Mouse (Mus musculus): ENCODE measurements around the gene Tbl3. TPM values are rescaled to one million over a fixed set of nuclear protein-coding genes. Genes with fewer than 3 reads are reported as not detected.
"Not testable (repeated sequence)": the region's sequence is repeated elsewhere in the genome, so short reads cannot be mapped to it uniquely, and the experiment has no call there.

The Tbl3 gene
- polyA plus RNA-seq, 1 experiment from 2014 or later, result 33.4 TPM

DNA sequence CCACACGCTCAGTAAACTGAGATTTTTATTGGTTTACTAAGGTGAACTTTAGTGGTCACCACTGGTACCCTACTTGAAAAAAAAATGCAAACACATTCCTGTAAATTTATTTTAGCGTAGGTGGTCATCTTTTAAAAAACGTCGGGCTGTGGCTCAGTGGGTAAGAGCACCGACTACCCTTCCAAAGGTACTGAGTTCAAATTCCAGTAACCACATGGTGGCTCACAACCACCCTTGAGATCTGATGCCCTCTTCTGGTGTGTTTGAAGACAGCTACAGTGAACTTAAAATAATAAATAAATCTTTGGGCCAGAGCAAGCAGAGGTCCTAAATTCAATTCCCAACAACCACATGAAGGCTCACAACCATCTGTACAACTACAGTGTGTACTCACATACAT is 11.5 kb upstream of the Tbl3 start:
- DNase-seq (ENCODE audit: low spot score); H3K9me3 ChIP-seq (ENCODE audit: low read length); H3K27ac ChIP-seq (ENCODE audit: low read length); H3K27me3 ChIP-seq (replicated peaks; ENCODE audit: insufficient read depth, low read length); ATAC-seq: not testable (repeated sequence)
- H3K4me1 ChIP-seq (ENCODE audit: insufficient read depth, low read depth, low read length), result peaks cover 10% of the 10 kb centered on the region; the same call in 1 of the 2 replicates
- 55% methylated on average over 5 of the region's 5 CpGs for WGBS
- TF ChIP-seq CTCF (IDR thresholded peaks at IDR 0.05), result peak; percentile 39
- peak overlapping the region; percentile 76 for H3K4me3 ChIP-seq (ENCODE audit: low read depth, low read length)
- peaks cover 11% of the 10 kb centered on the region; the same call in 1 of the 2 replicates for H3K36me3 ChIP-seq (ENCODE audit: insufficient read depth, low read length)
- H3K9ac ChIP-seq (replicated peaks; ENCODE audit: low read depth), result peak overlapping the region; percentile 95
- peak overlapping the region; percentile 64 for H3K4me2 ChIP-seq (replicated peaks; ENCODE audit: low read depth, low read length)

DNA sequence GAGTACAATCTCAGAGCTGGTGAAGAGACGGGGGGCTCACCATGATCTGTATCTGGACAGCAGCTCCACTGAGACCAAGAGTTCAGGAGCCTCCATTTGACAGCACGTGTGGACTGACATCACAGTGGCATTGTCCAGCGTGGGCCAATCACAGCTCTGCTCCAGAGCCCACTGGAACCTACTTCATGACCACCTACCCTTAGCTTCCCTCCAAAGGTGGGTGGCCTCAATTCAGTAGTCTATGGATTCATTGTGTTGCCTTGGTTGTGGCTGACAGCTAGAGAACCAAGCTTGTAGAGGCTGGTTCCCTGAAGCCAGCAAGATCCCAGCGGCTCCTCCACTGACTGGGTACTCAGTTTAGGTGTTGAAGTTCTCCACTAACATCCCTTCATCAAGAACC is 10.5 kb upstream of the Tbl3 start, which contains the start of the genes Rnf151 and Rps2:
Rnf151 (minus strand) TSS at position 121 of the 400 bp plus-strand sequence.
Rps2 (plus strand) TSS at position 174 of the 400 bp plus-strand sequence.
- peak within 1 kb of the TSS; percentile 95; the same call in 1 of the 2 replicates for H3K9ac ChIP-seq (replicated peaks; ENCODE audit: low read depth)
- H3K27me3 ChIP-seq (replicated peaks; ENCODE audit: insufficient read depth, low read length), result no peaks in the 10 kb centered on the region
- no peak for TF ChIP-seq CTCF (IDR thresholded peaks at IDR 0.05)
- TF ChIP-seq EP300 (IDR thresholded peaks at IDR 0.05), result no peak
- ATAC-seq (no peak), DNase-seq (ENCODE audit: low spot score) (no peak)
- WGBS, result 83% methylated on average over 4 of the region's 4 CpGs
- peaks cover 3% of the 10 kb centered on the region; the same call in 1 of the 2 replicates for H3K4me1 ChIP-seq (ENCODE audit: insufficient read depth, low read depth, low read length)
- H3K4me2 ChIP-seq (replicated peaks; ENCODE audit: low read depth, low read length), result peak within 1 kb of the TSS; percentile 64
- no peak within 1 kb of the TSS for H3K27ac ChIP-seq (ENCODE audit: low read length)
- H3K36me3 ChIP-seq (ENCODE audit: insufficient read depth, low read length), result peaks cover 11% of the 10 kb centered on the region; the same call in 1 of the 2 replicates
- H3K4me3 ChIP-seq (ENCODE audit: low read depth, low read length), result no peak within 1 kb of the TSS
- H3K9me3 ChIP-seq (ENCODE audit: low read length), result no peaks in the 10 kb centered on the region

DNA sequence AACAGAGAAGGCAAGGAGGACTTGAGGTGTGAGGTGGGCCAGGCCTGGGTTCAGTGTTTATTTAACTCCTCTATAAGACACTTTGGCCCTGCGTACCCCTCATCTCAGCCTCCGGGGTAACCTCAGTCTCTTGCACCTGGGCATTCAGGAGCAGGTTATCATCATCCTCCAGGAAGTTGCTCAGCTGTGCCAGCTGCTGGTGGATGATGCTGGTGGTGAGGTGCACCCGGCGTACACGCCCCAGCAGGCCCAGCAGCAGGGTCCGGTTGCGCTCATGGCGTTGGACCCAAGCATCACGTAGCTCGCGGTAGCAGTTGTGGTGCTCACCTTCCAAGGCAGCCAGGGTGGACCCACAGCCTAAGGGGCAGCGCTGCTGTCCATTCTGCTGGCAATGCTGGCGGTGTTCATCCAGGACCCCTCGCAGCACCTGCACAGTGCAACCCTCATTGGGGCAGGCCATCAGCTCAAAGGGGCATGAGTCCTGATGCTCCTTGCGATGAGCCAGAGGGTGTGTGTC is 8.8 kb upstream of the Tbl3 start:
- DNase-seq (ENCODE audit: low spot score) (no peak), ATAC-seq (no peak)
- H3K9ac ChIP-seq (replicated peaks; ENCODE audit: low read depth), result no peak overlapping the region
- no peak overlapping the region for H3K4me3 ChIP-seq (ENCODE audit: low read depth, low read length)
- H3K9me3 ChIP-seq (ENCODE audit: low read length), result no peaks in the 10 kb centered on the region
- TF ChIP-seq EP300 (IDR thresholded peaks at IDR 0.05), result no peak
- no peak for TF ChIP-seq CTCF (IDR thresholded peaks at IDR 0.05)
- no peaks in the 10 kb centered on the region for H3K36me3 ChIP-seq (ENCODE audit: insufficient read depth, low read length)
- H3K27ac ChIP-seq (ENCODE audit: low read length), result no peak overlapping the region
- H3K4me1 ChIP-seq (ENCODE audit: insufficient read depth, low read depth, low read length), result peaks cover 3% of the 10 kb centered on the region; the same call in 1 of the 2 replicates
- 95% methylated on average over 15 of the region's 15 CpGs for WGBS
- H3K4me2 ChIP-seq (replicated peaks; ENCODE audit: low read depth, low read length), result no peak overlapping the region
- H3K27me3 ChIP-seq (replicated peaks; ENCODE audit: insufficient read depth, low read length), result no peaks in the 10 kb centered on the region

DNA sequence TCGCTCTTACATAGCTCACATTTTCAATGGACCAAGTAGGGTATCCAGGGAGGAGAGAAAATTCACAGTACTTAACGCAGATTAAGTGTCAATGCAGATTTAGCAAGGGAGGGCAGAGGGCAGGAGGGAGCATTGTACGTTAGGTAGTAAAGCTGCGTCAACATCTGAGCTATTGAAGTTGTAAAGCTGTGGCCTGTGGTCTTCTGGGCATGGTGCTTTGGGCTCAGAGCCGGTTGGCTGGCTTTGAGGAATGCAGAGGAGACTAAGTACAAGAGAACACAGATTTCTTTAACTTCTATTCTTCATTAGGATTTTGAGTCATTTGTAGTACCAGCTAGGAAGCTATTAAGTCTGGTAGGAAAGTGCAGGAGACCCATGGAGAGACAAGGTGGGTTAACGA is 8.1 kb upstream of the Tbl3 start:
- TF ChIP-seq EP300 (IDR thresholded peaks at IDR 0.05) (no peak), CTCF (IDR thresholded peaks at IDR 0.05) (no peak)
- no peak for ATAC-seq
- no peak for DNase-seq (ENCODE audit: low spot score)
- Histone ChIP-seq H3K36me3 (ENCODE audit: insufficient read depth, low read length) (no peaks in the 10 kb centered on the region), H3K4me3 (ENCODE audit: low read depth, low read length) (no peak overlapping the region), H3K9ac (replicated peaks; ENCODE audit: low read depth) (no peak overlapping the region), H3K4me2 (replicated peaks; ENCODE audit: low read depth, low read length) (no peak overlapping the region), H3K4me1 (ENCODE audit: insufficient read depth, low read depth, low read length) (peaks cover 3% of the 10 kb centered on the region; the same call in 1 of the 2 replicates), H3K27me3 (replicated peaks; ENCODE audit: insufficient read depth, low read length) (no peaks in the 10 kb centered on the region), H3K27ac (ENCODE audit: low read length) (no peak overlapping the region), H3K9me3 (ENCODE audit: low read length) (no peaks in the 10 kb centered on the region)
- 84% methylated on average over 6 of the region's 6 CpGs for WGBS

DNA sequence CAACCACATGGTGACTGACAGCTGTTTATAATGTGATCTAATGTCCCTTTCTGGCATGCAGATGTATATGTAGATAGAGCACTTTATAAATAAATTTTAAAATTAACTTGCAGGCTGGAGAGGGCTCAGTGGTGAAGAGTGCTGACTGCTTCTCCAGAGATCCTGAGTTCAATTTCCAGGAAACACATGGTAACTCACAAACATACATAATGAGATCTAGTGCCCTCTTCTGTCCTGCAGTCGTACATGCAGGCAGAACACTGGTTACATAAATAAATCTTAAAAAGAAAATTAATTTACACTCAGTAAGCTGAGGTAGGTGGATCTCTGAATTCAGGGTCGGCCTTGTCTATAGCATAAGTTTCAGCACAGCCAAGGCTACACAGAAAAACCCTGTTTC is 1.2 kb upstream of the Tbl3 start:
- TF ChIP-seq CTCF (IDR thresholded peaks at IDR 0.05) (peak; percentile 68), EP300 (IDR thresholded peaks at IDR 0.05) (no peak)
- no peaks in the 10 kb centered on the region for H3K36me3 ChIP-seq (ENCODE audit: insufficient read depth, low read length)
- WGBS, result 26% methylated on average over 2 of the region's 2 CpGs
- H3K27me3 ChIP-seq (replicated peaks; ENCODE audit: insufficient read depth, low read length), result no peaks in the 10 kb centered on the region
- H3K9ac ChIP-seq (replicated peaks; ENCODE audit: low read depth), result no peak overlapping the region
- DNase-seq (ENCODE audit: low spot score) (peak; percentile 82), ATAC-seq (0 out of 2 replicates have a peak, but pooled peaks have one; percentile 16)
- H3K4me2 ChIP-seq (replicated peaks; ENCODE audit: low read depth, low read length), result no peak overlapping the region; the same call in 1 of the 2 replicates
- H3K9me3 ChIP-seq (ENCODE audit: low read length), result no peaks in the 10 kb centered on the region
- 0 out of 2 replicates have a peak, but pooled peaks cover 3% of the 10 kb centered on the region for H3K4me1 ChIP-seq (ENCODE audit: insufficient read depth, low read depth, low read length)
- H3K27ac ChIP-seq (ENCODE audit: low read length), result no peak overlapping the region
- H3K4me3 ChIP-seq (ENCODE audit: low read depth, low read length), result no peak overlapping the region

DNA sequence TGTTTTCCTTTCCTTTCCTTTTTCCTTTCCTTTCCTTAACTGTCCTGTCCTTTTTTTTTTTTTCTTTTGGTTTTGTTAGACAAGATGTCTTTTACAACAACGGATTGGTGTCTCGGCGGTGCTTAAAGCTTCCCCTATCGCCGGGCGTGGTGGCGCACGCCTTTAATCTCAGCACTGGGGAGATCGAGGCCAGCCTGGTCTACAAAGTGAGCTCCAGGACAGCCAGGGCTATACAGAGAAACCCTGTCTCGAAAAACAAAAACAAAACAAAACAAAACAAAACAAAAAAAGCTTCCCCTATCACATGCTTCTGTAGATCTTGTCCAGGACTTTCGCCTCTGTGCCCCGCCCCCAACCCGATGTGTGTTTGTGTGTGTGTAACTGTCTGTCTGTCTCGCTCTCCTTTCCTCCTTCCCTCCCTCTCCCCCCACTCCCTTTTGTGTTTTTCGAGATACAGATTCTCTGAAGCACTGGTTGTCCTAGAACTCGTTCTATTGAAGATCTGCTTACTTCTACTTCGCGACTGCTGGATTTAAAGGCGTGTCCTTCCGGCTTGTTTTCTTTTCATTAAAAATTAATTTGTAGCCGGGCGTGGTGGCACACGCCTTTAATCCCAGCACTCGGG is 453 bp upstream of the Tbl3 start:
- H3K27ac ChIP-seq (ENCODE audit: low read length), result peak overlapping the region; percentile 88
- H3K4me3 ChIP-seq (ENCODE audit: low read depth, low read length), result peak overlapping the region; percentile 66
- ATAC-seq (peak; percentile 46), DNase-seq (ENCODE audit: low spot score) (peak; percentile 53)
- 0 out of 2 replicates have a peak, but pooled peaks cover 3% of the 10 kb centered on the region for H3K4me1 ChIP-seq (ENCODE audit: insufficient read depth, low read depth, low read length)
- H3K36me3 ChIP-seq (ENCODE audit: insufficient read depth, low read length), result no peaks in the 10 kb centered on the region
- WGBS, result 3% methylated on average over 24 of the region's 24 CpGs
- TF ChIP-seq CTCF (IDR thresholded peaks at IDR 0.05), result no peak
- H3K9me3 ChIP-seq (ENCODE audit: low read length), result no peaks in the 10 kb centered on the region
- peak overlapping the region; percentile 56 for H3K9ac ChIP-seq (replicated peaks; ENCODE audit: low read depth)
- H3K27me3 ChIP-seq (replicated peaks; ENCODE audit: insufficient read depth, low read length), result no peaks in the 10 kb centered on the region
- peak overlapping the region; percentile 73 for H3K4me2 ChIP-seq (replicated peaks; ENCODE audit: low read depth, low read length)

Data from lung, postnatal 0 days (tissue).